Mouse (Mus musculus) spleen, adult 18-20 months (tissue): ENCODE measurements at regions not wholly inside any gene's neighbourhood (a gene's known extent, or its start where the extent isn't known, plus 50 kb on each side); places are given as distances from the start of the nearest gene placed in this dataset.
A peak's percentile ranks its signal among the peaks of the same experiment; 100 is the strongest.

Experiments
- DNase-seq, 2 experiments: peaks; one replicate each; pipeline ENCODE4 v3.0.0; 2022; ENCODE audit warnings: mixed read lengths in 2 of 2

GRCm38 (mm10) chr14:78438064-78438677 is 98.4 kb downstream of the Akap11 start:
- DNase-seq: no peak

- DNase-seq: no peak
Observed at GRCm38 (mm10) chr14:78436586-78436985, 100.0 kb downstream of the Akap11 start.

GRCm38 (mm10) chr14:78435982-78436381 is 100.6 kb downstream of the Akap11 start:
- DNase-seq: no peak

- no peak for DNase-seq
Observed at GRCm38 (mm10) chr14:78435561-78435960, 101.0 kb downstream of the Akap11 start.

GRCm38 (mm10) chr14:78434753-78435152 is 101.9 kb downstream of the Akap11 start:
- no peak for DNase-seq

GRCm38 (mm10) chr14:78434126-78434525 is 102.5 kb downstream of the Akap11 start:
- no peak for DNase-seq

- no peak for DNase-seq
Observed at GRCm38 (mm10) chr14:78432471-78432870, 104.1 kb downstream of the Akap11 start.

GRCm38 (mm10) chr14:78431931-78432330 is 104.7 kb downstream of the Akap11 start:
- DNase-seq: peak; percentile 13 to 16

- DNase-seq: no peak
Observed at GRCm38 (mm10) chr14:78431406-78431805, 105.2 kb downstream of the Akap11 start.

- DNase-seq: no peak
Observed at GRCm38 (mm10) chr14:78428233-78429019, 108.2 kb downstream of the Akap11 start.

- no peak for DNase-seq
Observed at GRCm38 (mm10) chr14:78427062-78427461, 109.5 kb downstream of the Akap11 start.

- no peak for DNase-seq
Observed at GRCm38 (mm10) chr14:78422601-78423000, 114.0 kb downstream of the Akap11 start.

GRCm38 (mm10) chr14:78420966-78421365 is 113.1 kb upstream of the Tnfsf11 start:
- no peak for DNase-seq

- no peak for DNase-seq
Observed at GRCm38 (mm10) chr14:78420176-78420575, 112.3 kb upstream of the Tnfsf11 start.

GRCm38 (mm10) chr14:78405568-78405967 is 97.7 kb upstream of the Tnfsf11 start:
- no peak for DNase-seq

- DNase-seq: no peak
Observed at GRCm38 (mm10) chr14:78397914-78398313, 90.1 kb upstream of the Tnfsf11 start.

GRCm38 (mm10) chr14:78395631-78396030 is 87.8 kb upstream of the Tnfsf11 start:
- no peak for DNase-seq

- no peak for DNase-seq
Observed at GRCm38 (mm10) chr14:78387011-78387410, 79.2 kb upstream of the Tnfsf11 start.

GRCm38 (mm10) chr14:78384370-78384769 is 76.5 kb upstream of the Tnfsf11 start:
- no peak for DNase-seq

- DNase-seq: peak; percentile 7 to 12
Observed at GRCm38 (mm10) chr14:78383256-78383709, 75.4 kb upstream of the Tnfsf11 start.

GRCm38 (mm10) chr14:78380011-78380410 is 72.2 kb upstream of the Tnfsf11 start:
- DNase-seq: no peak

- no peak for DNase-seq
Observed at GRCm38 (mm10) chr14:78376591-78376990, 68.7 kb upstream of the Tnfsf11 start.

GRCm38 (mm10) chr14:78375746-78376495 is 68.1 kb upstream of the Tnfsf11 start:
- no peak for DNase-seq

GRCm38 (mm10) chr14:78372102-78372501 is 64.3 kb upstream of the Tnfsf11 start:
- no peak for DNase-seq
